Mouse (Mus musculus) thymus, postnatal 14 days (tissue): ENCODE data around the gene Wdr81.

ENCODE experiments used
- DNase-seq: peaks from one replicate; pipeline ENCODE4 v3.0.0; 2021

Wdr81 gene

GRCm38 (mm10) chr11:75397452-75397851 lies 57.1 kb downstream of the Wdr81 start:
- no peak for DNase-seq

DNA sequence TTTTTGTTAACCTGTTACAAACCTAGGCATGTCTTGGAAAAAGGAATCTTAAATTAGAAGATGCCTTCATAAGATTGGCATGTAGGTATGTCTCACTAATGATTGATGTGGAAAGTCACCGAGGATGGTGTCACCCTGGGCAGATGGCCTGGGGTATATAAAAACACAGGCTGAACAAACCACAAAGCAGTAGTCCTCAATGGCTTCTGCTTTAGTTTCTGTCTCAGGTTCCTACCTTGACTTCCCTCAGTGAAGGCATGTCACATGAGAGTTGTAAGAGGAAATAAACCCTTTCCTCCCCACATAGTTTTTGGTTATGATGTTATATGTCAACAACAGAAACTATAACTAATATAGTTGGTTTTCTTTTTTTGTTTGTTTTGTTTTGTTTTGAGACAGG lies 58.9 kb downstream of the Wdr81 start:
- DNase-seq = no peak
